ENCODE assay signal across 16 mouse cellular contexts in the genomic region with DNA sequence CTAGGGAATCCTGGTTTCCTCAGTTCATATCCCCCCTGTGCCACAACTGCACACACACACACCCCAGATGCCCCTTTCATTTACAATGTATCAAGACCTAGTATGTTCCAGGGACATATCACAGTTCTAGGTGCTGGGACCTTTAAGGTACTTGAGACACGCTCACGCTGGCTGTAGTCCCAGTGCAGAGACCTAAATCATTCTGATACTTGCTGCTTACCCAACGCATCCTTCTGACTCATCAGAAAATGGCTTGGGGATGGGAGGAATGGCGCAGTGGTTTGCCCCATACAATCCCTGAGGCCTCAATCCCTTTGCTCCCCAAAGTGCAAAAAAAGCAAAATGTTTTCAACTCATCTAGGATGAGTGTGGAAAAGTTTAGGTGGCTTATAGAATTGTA. TPM values are rescaled to one million over a fixed set of nuclear protein-coding genes. Genes with fewer than 3 reads are reported as not detected.
DNase-seq lines count a peak whose midpoint lies in the region.
"Had no signal": no experiment of that assay in that cellular context is flagged by ENCODE, and none has a peak within 500 bp of the region (broad histone marks: within the 10 kb centered on the region; RNA-seq: fewer than 3 reads in every experiment).

No protein-coding gene starts in this region.

- DNase-seq in adrenal gland, postnatal 10 days: peak; percentile 19
- no peak for DNase-seq in adrenal gland, postnatal 4 days (ENCODE audit: low spot score in 2 of 2)
- peak; percentile 20 for DNase-seq in 3T3-L1 (ENCODE audit: low read depth, low spot score)
- DNase-seq in adrenal gland, postnatal 14 days: peak; percentile 33
- no peak for DNase-seq in gastrocnemius, postnatal 4 days (ENCODE audit: low spot score in 2 of 2)
- DNase-seq in left cerebral cortex, postnatal 25 days (ENCODE audit: low spot score in 2 of 2): no peak
- DNase-seq: cerebellum, adult 11-12 months; cerebellum, adult 8-10 months; cerebellum, postnatal 10 days; cerebellum, postnatal 36 days; embryo, embryonic 11 days; gastrocnemius, postnatal 25 days; heart, adult 2 months; heart, postnatal 36 days; kidney, adult 18-20 months had no signal

- intact Hi-C loops in left cerebral cortex, postnatal 25 days (cut with DNase I): no loop called here

RNA-seq across cellular contexts. Expression of a gene that starts 8.8 kb away (rescaled TPM):
- total RNA-seq in adrenal gland, postnatal 10 days (2021): under 1 TPM in 1 of 2 experiments, not detected in 1; 0.12 TPM
- under 1 TPM; 0.14 to 0.22 TPM for total RNA-seq in adrenal gland, postnatal 4 days (2021)
- total RNA-seq in adrenal gland, postnatal 14 days (2021): 0.11 and 0.15 TPM in 2 replicates
- under 1 TPM; 0.07 to 0.31 TPM for total RNA-seq in gastrocnemius, postnatal 4 days (2021)
- total RNA-seq in left cerebral cortex, postnatal 25 days (2021): under 1 TPM; 0.21 to 0.48 TPM
- total RNA-seq: gastrocnemius, postnatal 25 days; granulocyte monocyte progenitor cell, adult 5-6 weeks had no signal

RNA-seq across cellular contexts. Expression of a gene that starts 44.8 kb away (rescaled TPM):
- 1 to 10 TPM; 7.1 to 7.3 TPM for total RNA-seq in adrenal gland, postnatal 10 days (2021)
- total RNA-seq in adrenal gland, postnatal 4 days (2021): 10 to 100 TPM in 1 of 2 experiments, 1 to 10 TPM in 1; 9.7 to 10.9 TPM
- 7.8 and 9.5 TPM in 2 replicates for total RNA-seq in adrenal gland, postnatal 14 days (2021)
- total RNA-seq in gastrocnemius, postnatal 4 days (2021): 1 to 10 TPM; 4.9 to 6.6 TPM
- total RNA-seq in left cerebral cortex, postnatal 25 days (2021): 1 to 10 TPM; 8.3 to 8.5 TPM

RNA-seq across cellular contexts. Expression of a gene that starts 45.1 kb away (rescaled TPM):
- 10 to 100 TPM; 18.6 to 19.8 TPM for total RNA-seq in adrenal gland, postnatal 10 days (2021)
- 10 to 100 TPM; 24.7 to 28.0 TPM for total RNA-seq in adrenal gland, postnatal 4 days (2021)
- 15.2 and 15.3 TPM in 2 replicates for total RNA-seq in adrenal gland, postnatal 14 days (2021)
- total RNA-seq in gastrocnemius, postnatal 4 days (2021): 10 to 100 TPM; 14.2 to 15.4 TPM
- 10 to 100 TPM; 20.3 to 24.3 TPM for total RNA-seq in left cerebral cortex, postnatal 25 days (2021)

Comparison
In these comparisons a context has a peak if more than half of its experiments do, and no peak if none do; other contexts are left out.
1. DNase-seq: peak in adrenal gland, postnatal 10 days (single experiment), 3T3-L1 (single experiment) and adrenal gland, postnatal 14 days (single experiment); none in adrenal gland, postnatal 4 days (0 of 2), gastrocnemius, postnatal 4 days (0 of 2) and left cerebral cortex, postnatal 25 days (0 of 2).